Mouse (Mus musculus) spleen, adult 2 months (tissue): Measurements from ENCODE around the gene Fam189b. TPM values are rescaled to one million over a fixed set of nuclear protein-coding genes. Genes with fewer than 3 reads are reported as not detected.

Experiments used
- DNase-seq, 2 experiments: peaks; one replicate each; pipeline versions ENCODE4 v3.0.0 to v3.0.0-alpha.2; 2012 to 2021; ENCODE audit warnings: low spot score in 2 of 2, low read depth in 1 of 2
- H3K27ac ChIP-seq: fragments of 200-500 bp; 2 replicates; pipeline ENCODE4 v1.5.1; 2012; ENCODE audit warnings: low read length, inconsistent platforms; ENCODE audit not compliant: insufficient read depth
- H3K27me3 ChIP-seq: fragments of 200-500 bp; 2 replicates; pipeline ENCODE4 v1.6.1; 2012; ENCODE audit warnings: mild to moderate bottlenecking, moderate library complexity, low read length, inconsistent platforms; ENCODE audit not compliant: control insufficient read depth, insufficient read depth
- H3K36me3 ChIP-seq: fragments of 200-500 bp; 2 replicates; pipeline ENCODE4 v1.6.1; 2012; ENCODE audit warnings: mild to moderate bottlenecking, low read length, inconsistent platforms; ENCODE audit not compliant: control insufficient read depth, insufficient read depth
- H3K4me1 ChIP-seq: fragments of 200-500 bp; 2 replicates; pipeline ENCODE4 v1.6.1; 2011; ENCODE audit warnings: inconsistent platforms; ENCODE audit not compliant: control insufficient read depth, insufficient read depth, insufficient read length
- H3K4me3 ChIP-seq: fragments of 200-500 bp; 2 replicates; pipeline ENCODE4 v1.5.1; 2011; ENCODE audit warnings: mild to moderate bottlenecking, inconsistent platforms; ENCODE audit not compliant: insufficient read depth, insufficient read length; ENCODE audit errors: extremely low read depth
- CTCF ChIP-seq: fragments of 200-500 bp; IDR thresholded peaks from 2 replicates; pipeline ENCODE4 v1.5.1; 2011; ENCODE audit warnings: mild to moderate bottlenecking, inconsistent platforms; ENCODE audit not compliant: insufficient read depth, insufficient read length, insufficient replicate concordance; ENCODE audit errors: extremely low read depth
- POLR2A ChIP-seq: fragments of 200-500 bp; IDR thresholded peaks from 2 replicates; pipeline ENCODE4 v1.6.1; 2011; ENCODE audit warnings: low read depth, low read length, inconsistent platforms
- WGBS: fragments of 180-500 bp; shearing (Covaris S2); methylation state at CpG from one replicate; pipeline ENCODE4 v1.1.7; 2018; 5-methylcytosine and 5-hydroxymethylcytosine counted together
- polyA plus RNA-seq: library from polyadenylated mRNA; depleted of rRNA; stranded (reverse); fragments of >200 nt; gene quantifications from 2 replicates; pipeline ENCODE4 v1.2.3, GENCODE M21; 2012

Gene Fam189b
- polyA plus RNA-seq, 1 experiment: 104 TPM

GRCm38 (mm10) chr3:89226900-89227299 is 44.0 kb downstream of the Fam189b start, which contains the start of gene Mtx1:
Gene Mtx1 (minus strand): TSS chr3:89227088.
- H3K27ac ChIP-seq: no peak within 1 kb of the TSS
- H3K27me3 ChIP-seq: peaks cover 8% of the 10 kb centered on the region; the same call in 1 of the 2 replicates
- WGBS: 16% methylated on average over 21 of the region's 21 CpGs

GRCm38 (mm10) chr3:89227307-89228179 is 44.6 kb downstream of the Fam189b start:
- H3K4me1 ChIP-seq: peaks cover 15% of the 10 kb centered on the region; the same call in 1 of the 2 replicates
- no peak overlapping the region for H3K27ac ChIP-seq
- H3K27me3 ChIP-seq: peaks cover 8% of the 10 kb centered on the region; the same call in 1 of the 2 replicates
- no peaks in the 10 kb centered on the region for H3K36me3 ChIP-seq
- WGBS: 5% methylated on average over 41 of the region's 41 CpGs
- peak overlapping the region; percentile 35; the same call in 1 of the 2 replicates for H3K4me3 ChIP-seq
- TF ChIP-seq POLR2A: no peak
- no peak for TF ChIP-seq CTCF
- DNase-seq: peak in 1 of 2 experiments; percentile 33

More at GRCm38 (mm10) chr3:89226900-89227299, 44.0 kb downstream of the Fam189b start, which contains the start of gene Mtx1:
- peak within 1 kb of the TSS; percentile 35; the same call in 1 of the 2 replicates for H3K4me3 ChIP-seq
- peaks cover 14% of the 10 kb centered on the region; the same call in 1 of the 2 replicates for H3K4me1 ChIP-seq
- no peaks in the 10 kb centered on the region for H3K36me3 ChIP-seq
- DNase-seq: no peak
- TF ChIP-seq POLR2A (no peak), CTCF (no peak)

GRCm38 (mm10) chr3:89228180-89228549 is 45.2 kb downstream of the Fam189b start:
- Histone ChIP-seq H3K36me3 (no peaks in the 10 kb centered on the region), H3K27ac (no peak overlapping the region), H3K4me3 (peak overlapping the region; percentile 56), H3K27me3 (peaks cover 8% of the 10 kb centered on the region; the same call in 1 of the 2 replicates), H3K4me1 (peaks cover 17% of the 10 kb centered on the region; the same call in 1 of the 2 replicates)
- DNase-seq: peak; percentile 58 to 87
- TF ChIP-seq CTCF (peak; percentile 93), POLR2A (no peak)
- under 1% methylated on average over 18 of the region's 20 CpGs for WGBS

- Histone ChIP-seq H3K27ac (no peak within 1 kb of the TSS), H3K4me3 (peak within 1 kb of the TSS; percentile 56), H3K36me3 (no peaks in the 10 kb centered on the region), H3K4me1 (peaks cover 23% of the 10 kb centered on the region; the same call in 1 of the 2 replicates), H3K27me3 (peaks cover 8% of the 10 kb centered on the region; the same call in 1 of the 2 replicates)
- WGBS: 68% methylated on average over 10 of the region's 10 CpGs
- no peak for TF ChIP-seq CTCF
- TF ChIP-seq POLR2A: no peak
- DNase-seq: no peak
These were observed 45.9 kb downstream of the Fam189b start, which contains the start of gene Muc1 for GRCm38 (mm10) chr3:89228836-89229235. Gene Muc1 (plus strand): TSS chr3:89229057.

GRCm38 (mm10) chr3:89229276-89229675 is 46.3 kb downstream of the Fam189b start:
- Histone ChIP-seq H3K4me1 (peaks cover 28% of the 10 kb centered on the region), H3K36me3 (no peaks in the 10 kb centered on the region), H3K27me3 (peaks cover 8% of the 10 kb centered on the region; the same call in 1 of the 2 replicates), H3K27ac (no peak overlapping the region), H3K4me3 (no peak overlapping the region)
- DNase-seq: no peak
- TF ChIP-seq POLR2A (no peak), CTCF (no peak)
- 87% methylated on average over 4 of the region's 4 CpGs for WGBS

GRCm38 (mm10) chr3:89230561-89230960 is 47.6 kb downstream of the Fam189b start:
- 83% methylated on average over 2 of the region's 2 CpGs for WGBS
- H3K36me3 ChIP-seq: no peaks in the 10 kb centered on the region
- no peak for TF ChIP-seq CTCF
- no peak for TF ChIP-seq POLR2A
- DNase-seq: no peak
- H3K4me1 ChIP-seq: peaks cover 35% of the 10 kb centered on the region
- H3K4me3 ChIP-seq: no peak overlapping the region
- peaks cover 8% of the 10 kb centered on the region; the same call in 1 of the 2 replicates for H3K27me3 ChIP-seq
- H3K27ac ChIP-seq: no peak overlapping the region
